Mouse (Mus musculus): Measurements from ENCODE around the gene Pglyrp1. TPM values are rescaled to one million over a fixed set of nuclear protein-coding genes. Genes with fewer than 3 reads are reported as not detected.

The Pglyrp1 gene
- total RNA-seq, 2 experiments from 2014 or later = 26.6 to 28.1 TPM

DNA sequence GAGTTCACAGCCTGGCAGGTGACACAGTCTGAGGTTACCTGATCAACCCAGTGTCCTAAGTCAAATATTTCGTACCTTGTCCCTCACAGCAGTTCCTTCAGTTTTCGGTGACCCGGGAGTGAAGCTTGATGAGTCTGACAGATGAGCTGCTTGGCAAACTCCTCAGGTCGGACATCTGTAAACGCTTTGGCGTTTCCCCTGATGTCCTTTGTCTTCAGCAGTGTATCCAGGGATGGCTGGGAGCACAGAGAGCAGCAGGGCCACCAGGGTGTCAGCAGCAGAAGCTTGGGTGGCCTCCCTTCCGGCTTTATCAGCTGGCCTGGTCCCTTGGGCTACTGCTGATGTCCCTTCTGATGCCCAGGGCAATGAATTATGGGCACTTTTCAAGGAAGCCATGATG is 7.6 kb downstream of the Pglyrp1 start:
- DNase-seq (ENCODE audit: extremely low spot score in 1 of 2, low spot score in 2 of 2) = no peak
- intact Hi-C loops (cut with DNase I) = loop anchor here (10.0 kb wide), 2 partner anchors 664 to 1804 kb away; partner anchors contain the start of gene Psg16

DNA sequence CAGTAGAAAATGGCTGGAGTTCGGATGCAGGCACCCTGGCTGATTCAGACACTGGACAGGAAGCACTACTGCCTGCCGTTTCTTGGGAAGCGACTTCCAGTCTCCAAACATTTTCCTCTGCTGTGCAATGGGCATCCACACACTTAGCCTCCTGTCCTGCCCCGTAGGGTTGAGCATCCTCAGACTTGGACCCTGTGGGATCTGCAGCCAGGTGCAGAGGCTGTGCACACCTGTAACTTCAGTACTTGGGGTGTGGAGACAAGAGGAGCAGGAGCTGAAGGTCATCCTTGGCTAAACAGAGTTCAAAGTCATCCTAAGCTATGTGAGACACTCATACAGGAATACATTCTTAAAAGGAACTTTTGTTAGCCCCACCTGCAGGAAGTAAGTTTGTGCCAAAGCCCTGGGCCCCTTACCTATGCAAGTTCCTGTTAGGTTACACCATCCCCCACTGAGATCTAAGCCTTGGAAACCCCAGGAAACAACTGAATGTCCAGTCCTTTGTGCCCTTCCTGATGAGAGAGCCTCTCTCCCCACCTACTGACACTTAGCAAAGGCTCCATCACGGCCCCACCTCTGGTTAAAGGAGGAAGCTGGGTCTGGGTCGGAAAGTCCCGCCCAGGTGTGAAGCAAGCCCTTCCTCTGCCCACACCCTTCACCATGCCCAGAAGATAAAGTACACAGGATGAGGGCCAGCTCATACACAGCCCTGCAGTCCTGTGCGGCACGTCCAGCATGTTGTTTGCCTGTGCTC is 13.0 kb downstream of the Pglyrp1 start:
- intact Hi-C loops (cut with DNase I) = no loop called here
- peak in 1 of 2 experiments; percentile 74 for DNase-seq (ENCODE audit: extremely low spot score in 1 of 2, low spot score in 2 of 2)

DNA sequence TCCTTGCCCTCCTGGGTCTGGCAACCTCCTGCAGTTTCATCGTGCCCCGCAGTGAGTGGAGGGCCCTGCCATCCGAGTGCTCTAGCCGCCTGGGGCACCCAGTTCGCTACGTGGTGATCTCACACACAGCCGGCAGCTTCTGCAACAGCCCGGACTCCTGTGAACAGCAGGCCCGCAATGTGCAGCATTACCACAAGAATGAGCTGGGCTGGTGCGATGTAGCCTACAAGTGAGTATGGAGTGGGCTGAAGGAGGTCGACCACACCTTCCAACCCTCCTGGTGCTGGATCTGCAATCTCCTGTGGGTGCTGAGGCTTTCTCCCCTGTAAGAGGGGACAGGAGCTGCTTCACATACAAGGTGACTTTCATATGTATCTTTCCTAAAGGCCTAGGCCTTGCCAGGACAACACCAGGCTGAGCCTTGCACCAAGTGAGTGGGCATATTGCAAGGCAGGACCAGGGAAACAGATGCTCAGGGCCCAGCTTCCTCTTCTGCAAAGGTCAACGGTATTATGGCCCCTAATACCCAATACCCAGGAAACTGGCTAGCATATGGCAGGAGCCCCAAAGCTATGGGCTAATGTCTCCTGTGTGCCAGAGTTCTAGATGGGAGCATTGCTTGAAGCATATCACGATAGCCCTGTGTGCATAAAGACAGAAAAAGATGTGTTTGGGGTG is 13.8 kb downstream of the Pglyrp1 start:
- intact Hi-C loops (cut with DNase I) = no loop called here
- no peak for DNase-seq (ENCODE audit: extremely low spot score in 1 of 2, low spot score in 2 of 2)

- DNase-seq (ENCODE audit: extremely low spot score in 1 of 2, low spot score in 2 of 2) = no peak
- intact Hi-C loops (cut with DNase I) = no loop called here
Measured at GRCm38 (mm10) chr7:18886963-18887362, 15.8 kb downstream of the Pglyrp1 start.

GRCm38 (mm10) chr7:18890848-18891247 is 19.7 kb downstream of the Pglyrp1 start:
- intact Hi-C loops (cut with DNase I) = loop anchor here (5.0 kb wide), 1 partner anchor 101 kb away; the partner anchor contains the start of gene Mypop
- DNase-seq (ENCODE audit: extremely low spot score in 1 of 2, low spot score in 2 of 2) = no peak

DNA sequence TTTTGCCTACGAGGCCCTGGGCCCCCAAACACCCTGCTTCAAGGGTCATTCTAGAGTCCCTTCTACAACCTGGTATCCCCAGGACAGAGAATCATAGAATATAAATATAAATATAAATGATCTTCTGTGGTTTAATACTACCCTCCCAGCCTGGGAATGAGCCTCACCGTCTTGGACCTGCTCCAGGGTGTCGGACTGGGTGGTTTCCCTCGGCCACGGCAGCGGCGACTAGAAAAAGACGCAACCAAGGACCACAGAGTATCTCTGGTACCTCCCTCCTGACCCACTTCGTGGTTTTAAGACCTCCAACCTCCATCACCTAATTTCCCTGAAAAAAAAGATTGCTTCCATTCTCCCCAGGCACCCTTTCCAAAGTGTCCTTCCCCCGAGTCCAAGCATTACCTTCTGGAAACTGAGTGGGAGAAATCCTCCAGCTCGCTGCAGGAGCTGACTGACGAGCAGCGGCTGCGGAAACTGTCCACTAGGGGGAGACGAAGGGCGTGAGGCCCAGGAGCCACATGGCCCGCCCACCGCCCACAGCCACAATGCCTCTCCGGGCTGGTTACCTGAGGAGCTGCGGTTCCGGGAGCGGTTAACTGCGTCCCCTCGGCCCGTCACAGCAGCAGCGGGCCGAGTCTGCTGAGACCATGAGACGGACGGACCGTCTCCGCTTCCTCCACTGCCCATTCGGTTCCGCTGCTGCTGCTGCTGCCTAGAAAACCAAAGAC is 20.9 kb downstream of the Pglyrp1 start:
- intact Hi-C loops (cut with DNase I) = loop anchor here (5.0 kb wide), 1 partner anchor 100 kb away; the partner anchor contains the start of gene Mypop
- peak; percentile 84 to 93 for DNase-seq (ENCODE audit: extremely low spot score in 1 of 2, low spot score in 2 of 2)

DNA sequence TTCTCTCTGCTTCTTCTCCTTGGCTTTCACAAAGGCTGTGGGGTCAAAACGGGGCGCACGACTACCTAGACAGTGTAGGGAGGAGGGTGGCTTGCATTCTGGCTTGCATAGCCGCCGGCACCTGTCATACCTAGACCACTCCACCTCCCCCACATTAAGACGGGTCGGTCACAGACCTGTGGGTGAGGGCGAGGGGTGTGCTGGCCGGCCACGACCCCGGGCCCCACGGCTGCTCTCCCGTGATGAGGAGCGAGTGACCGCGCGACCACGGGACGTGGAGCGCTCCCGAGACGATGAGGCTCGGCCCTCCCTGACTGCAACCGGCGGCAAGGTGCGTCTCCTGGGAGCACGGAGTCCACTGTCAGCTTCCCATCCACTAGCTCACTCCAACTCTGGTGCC is 21.9 kb downstream of the Pglyrp1 start:
- intact Hi-C loops (cut with DNase I) = loop anchor here (5.0 kb wide), 1 partner anchor 99 kb away; the partner anchor contains the start of gene Mypop
- peak in 1 of 2 experiments; percentile 53 for DNase-seq (ENCODE audit: extremely low spot score in 1 of 2, low spot score in 2 of 2)

- intact Hi-C loops (cut with DNase I) = loop anchor here (5.0 kb wide), 1 partner anchor 98 kb away; the partner anchor contains the start of gene Mypop
- peak in 1 of 2 experiments; percentile 82 for DNase-seq (ENCODE audit: extremely low spot score in 1 of 2, low spot score in 2 of 2)
Measured at GRCm38 (mm10) chr7:18893651-18894430, 22.7 kb downstream of the Pglyrp1 start.

DNA sequence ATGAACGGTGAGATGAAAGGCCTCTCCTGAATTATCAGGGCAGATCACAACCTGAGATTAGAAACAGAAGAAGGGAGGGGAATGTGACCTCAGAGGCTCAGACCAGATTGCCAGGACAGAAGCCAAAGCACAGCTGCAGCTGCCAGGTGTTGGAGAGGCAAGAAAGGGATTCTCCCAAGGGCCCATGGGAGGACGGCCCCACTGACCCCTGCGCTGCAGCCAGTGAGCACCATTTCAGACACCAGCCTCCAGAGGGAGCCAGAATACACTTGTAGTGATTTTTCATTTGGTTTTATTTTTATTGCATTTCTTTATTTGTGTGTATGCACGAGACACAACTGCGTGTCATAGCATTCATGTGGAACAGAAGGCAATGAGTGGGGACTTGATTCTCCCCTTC is 25.4 kb downstream of the Pglyrp1 start:
- peak in 1 of 2 experiments; percentile 68 for DNase-seq (ENCODE audit: extremely low spot score in 1 of 2, low spot score in 2 of 2)
- intact Hi-C loops (cut with DNase I) = loop anchor here (5.0 kb wide), 2 partner anchors 61 to 111 kb away; no protein-coding TSS in a partner anchor

DNA sequence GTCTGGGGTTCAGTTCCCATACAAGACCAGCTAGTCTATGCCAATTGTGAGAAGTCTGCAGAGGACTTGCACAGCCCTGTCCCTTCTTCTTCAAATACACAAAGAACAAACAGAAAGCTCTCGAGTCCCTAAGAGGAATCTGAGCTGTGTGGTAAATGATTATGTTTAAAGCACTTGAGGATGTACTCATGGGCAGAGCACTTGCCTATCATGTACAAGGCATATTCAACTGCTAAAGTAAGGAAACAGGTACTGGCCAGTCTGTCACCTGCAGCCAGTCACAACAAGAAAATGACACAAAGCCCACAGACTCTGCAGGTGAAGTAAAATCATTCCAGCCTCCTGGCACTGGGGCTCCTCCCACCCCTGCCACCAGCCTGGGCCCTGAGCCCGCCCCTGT is 29.4 kb downstream of the Pglyrp1 start:
- intact Hi-C loops (cut with DNase I) = no loop called here
- DNase-seq (ENCODE audit: extremely low spot score in 1 of 2, low spot score in 2 of 2) = no peak

DNA sequence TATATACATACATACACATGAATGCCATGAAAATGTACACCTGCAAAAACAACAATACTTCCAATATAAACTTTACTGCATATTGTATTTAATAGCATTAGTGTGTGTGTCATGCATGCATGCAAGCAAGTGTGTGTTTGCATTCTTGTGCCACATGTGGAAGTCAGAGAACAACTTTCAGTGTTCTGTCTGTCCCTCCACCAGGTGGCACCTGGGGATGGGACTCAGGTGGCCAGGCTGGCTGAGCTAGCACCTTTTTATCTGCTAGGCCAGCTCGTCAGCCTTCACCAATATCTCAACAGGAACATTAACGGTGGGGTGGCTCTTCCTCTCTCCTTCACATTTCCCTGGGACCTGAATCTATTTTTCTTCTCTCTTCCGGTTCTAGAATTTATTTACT is 31.4 kb downstream of the Pglyrp1 start:
- DNase-seq (ENCODE audit: extremely low spot score in 1 of 2, low spot score in 2 of 2) = no peak
- intact Hi-C loops (cut with DNase I) = no loop called here

DNA sequence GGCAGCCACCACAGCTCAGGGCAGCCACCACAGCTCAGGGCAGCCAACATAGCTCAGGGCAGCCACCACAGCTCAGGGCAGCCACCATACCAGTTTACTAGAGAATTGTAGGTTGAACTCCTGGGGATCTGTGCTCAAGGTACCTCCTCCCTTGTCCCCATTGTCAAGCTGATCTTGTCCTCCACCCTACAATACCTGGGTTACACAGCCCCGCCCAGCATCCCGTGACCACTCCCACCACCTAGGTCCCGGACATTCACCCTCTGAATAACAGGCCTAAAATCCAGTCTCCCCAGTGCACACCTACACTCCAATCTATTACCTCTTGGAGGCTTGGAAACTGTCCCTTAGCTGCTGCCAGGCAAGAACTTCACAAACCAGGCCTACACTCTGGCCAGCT is 33.8 kb downstream of the Pglyrp1 start:
- intact Hi-C loops (cut with DNase I) = no loop called here

DNA sequence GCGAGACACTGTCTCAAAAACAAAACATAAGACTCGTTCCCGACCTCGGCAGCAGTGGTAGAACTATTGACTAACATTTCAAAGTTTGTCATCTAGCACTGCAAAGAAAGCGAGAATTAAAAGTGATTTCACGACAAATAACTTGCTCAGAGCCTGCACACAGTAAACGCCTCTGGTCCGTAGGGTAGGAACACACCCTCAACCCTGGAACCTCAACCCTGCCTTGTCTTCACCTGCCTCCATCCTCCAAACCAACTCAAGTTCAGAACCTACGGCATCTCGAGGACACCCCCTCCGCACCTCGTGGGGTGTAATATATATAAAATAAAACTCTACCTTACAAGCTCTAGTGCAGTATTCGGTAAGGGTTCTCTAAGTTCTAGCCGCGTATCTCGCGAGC is 38.7 kb downstream of the Pglyrp1 start:
- no peak for DNase-seq (ENCODE audit: extremely low spot score in 1 of 2, low spot score in 2 of 2)
- intact Hi-C loops (cut with DNase I) = no loop called here

More for the DNA sequence above, 33.8 kb downstream of the Pglyrp1 start:
- DNase-seq (ENCODE audit: extremely low spot score in 1 of 2, low spot score in 2 of 2) = no peak

DNA sequence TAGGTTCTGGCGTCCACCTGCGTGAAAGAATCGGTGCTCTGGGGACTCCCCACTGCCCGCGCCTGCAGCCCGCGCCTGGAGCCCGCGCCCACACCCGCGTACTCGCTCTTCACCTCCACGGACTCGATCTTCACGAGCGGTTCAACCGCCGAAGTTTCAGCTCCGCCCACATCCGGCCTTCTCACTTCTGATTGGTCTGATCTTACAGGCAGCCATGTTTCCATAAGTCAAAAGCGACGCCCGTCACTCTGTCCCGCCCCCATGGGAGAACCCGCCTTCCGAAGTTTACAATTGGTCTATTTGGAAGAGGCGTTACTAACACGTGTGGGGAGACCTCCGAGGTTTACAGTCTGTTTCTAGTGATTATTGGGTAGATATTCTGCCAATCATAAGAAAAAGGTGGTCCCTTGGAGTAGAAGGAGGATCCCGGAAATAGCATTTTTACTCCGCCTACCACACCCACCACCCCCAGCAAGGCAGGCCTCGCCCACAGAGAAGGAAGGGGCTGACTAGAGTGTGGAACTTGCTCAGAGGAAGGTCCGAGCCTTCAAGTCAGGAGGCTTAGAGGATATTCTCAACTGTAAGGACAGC is 39.2 kb downstream of the Pglyrp1 start, which contains the start of gene Ccdc61:
TSS of gene Ccdc61 (minus strand) at position 175 of the 591 bp plus-strand sequence.
- DNase-seq (ENCODE audit: extremely low spot score in 1 of 2, low spot score in 2 of 2) = peak; percentile 96 to 98
- intact Hi-C loops (cut with DNase I) = no loop called here

DNA sequence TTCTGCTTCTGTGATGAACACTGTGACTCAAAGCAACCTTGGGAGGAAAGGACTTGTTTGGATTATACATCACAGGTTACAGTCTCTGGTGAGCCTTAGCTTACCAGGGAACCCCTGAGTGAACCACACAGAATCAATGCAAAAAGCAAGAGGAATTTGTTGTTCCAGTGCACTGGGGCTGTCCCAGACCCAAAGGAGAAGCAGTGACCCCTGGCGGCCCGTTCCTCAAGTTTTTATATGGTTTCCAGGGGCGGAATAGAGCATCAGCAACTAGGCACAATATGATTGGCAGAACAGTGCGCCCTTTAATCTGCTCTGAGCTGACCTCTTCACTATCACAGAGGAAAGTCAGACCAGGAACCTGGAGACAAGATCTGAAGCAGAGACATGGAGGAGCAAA is 45.1 kb downstream of the Pglyrp1 start:
- intact Hi-C loops (cut with DNase I) = no loop called here
- no peak for DNase-seq (ENCODE audit: extremely low spot score in 1 of 2, low spot score in 2 of 2)

DNA sequence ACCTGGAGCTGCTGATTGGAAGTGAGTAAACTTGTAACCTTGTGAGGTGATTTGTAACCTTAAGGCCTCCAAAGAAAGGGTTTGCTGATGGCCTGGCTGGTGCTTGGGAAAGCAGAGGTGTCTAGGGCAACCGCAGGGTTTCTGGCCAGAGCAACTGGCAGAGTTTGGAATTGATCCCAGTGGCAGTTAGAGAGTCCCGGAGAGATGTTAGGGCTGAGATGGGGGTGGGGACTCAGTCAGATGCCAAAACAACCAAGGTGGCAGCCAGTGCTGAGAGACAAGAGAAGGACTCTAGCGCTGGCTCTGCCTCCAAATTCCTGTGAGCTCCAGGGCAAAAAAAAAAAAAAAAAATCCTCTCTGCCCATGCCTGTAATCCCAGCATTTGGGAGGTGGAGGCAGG is 46.8 kb downstream of the Pglyrp1 start:
- DNase-seq (ENCODE audit: extremely low spot score in 1 of 2, low spot score in 2 of 2) = no peak

DNA sequence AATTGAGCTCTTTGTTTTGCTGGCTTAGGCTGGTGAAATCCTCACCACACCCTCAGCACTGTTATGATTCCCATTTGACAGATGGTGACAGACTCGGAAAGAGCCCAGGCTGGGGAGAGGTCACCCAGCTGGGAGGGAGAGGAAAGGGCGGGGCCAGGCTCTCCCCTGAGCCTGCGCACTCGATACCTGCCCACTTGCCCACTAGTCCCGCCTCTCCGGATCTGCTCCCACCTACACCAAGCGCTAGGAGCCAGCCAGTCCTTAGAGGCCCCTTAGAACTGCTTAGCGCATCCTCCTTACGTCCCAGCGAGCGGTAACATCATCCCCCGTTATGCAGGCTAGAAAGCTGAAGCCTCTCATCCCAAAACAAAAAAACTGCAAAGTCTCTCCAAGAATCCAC is 49.9 kb downstream of the Pglyrp1 start:
- intact Hi-C loops (cut with DNase I) = no loop called here
- peak; percentile 70 to 87 for DNase-seq (ENCODE audit: extremely low spot score in 1 of 2, low spot score in 2 of 2)

More for the DNA sequence above, 46.8 kb downstream of the Pglyrp1 start:
- intact Hi-C loops (cut with DNase I) = no loop called here

DNA sequence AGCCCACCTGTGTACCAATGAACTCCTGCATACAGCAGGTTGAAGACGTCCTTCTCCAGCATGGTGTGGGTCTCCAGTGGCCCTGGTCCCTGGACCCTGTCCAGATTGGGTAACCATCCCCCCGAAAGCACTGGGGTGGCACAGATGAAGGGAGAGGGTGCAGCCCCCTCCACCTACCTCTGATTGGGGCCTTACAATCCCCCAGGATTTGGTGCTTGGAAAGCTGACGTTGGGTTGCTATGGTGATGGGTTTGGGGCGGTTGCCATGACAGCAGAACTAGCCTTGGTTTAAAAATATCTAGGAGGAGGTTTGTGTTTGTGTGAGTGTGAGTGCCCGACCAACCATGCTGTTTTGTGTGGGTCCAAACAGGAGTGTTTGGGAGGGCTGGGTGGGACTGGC is 51.7 kb downstream of the Pglyrp1 start:
- intact Hi-C loops (cut with DNase I) = no loop called here
- DNase-seq (ENCODE audit: extremely low spot score in 1 of 2, low spot score in 2 of 2) = peak; percentile 79 to 91

Measured in left cerebral cortex, postnatal 10 days (tissue).